Mouse (Mus musculus): ENCODE measurements around the gene Sh3rf3.
A peak's percentile ranks its signal among the peaks of the same experiment; 100 is the strongest.

Gene Sh3rf3

GRCm38 (mm10) chr10:58922216-58922829, 109.2 kb downstream of the Sh3rf3 start:
- no peak for DNase-seq

DNA sequence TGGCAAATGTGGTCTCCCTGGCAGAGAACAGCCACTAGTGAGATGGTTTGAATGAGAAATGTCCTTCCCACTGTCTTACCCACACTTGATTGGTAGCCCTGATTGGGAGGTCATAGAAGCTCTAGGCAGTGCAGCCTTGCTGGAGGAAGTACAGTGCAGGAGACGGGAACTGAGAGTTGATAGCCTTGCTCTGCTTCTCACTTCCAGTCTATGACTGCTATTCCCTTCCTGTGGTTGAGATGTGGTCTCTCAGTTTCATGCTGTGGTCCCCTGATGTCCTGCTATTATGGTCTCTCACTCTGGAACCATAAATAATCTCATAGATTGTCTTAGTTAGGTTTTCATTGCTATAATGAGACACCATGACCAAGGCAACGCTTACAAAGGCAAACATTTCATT, 109.8 kb downstream of the Sh3rf3 start:
- DNase-seq = no peak

GRCm38 (mm10) chr10:58926578-58926977, 113.4 kb downstream of the Sh3rf3 start:
- DNase-seq = no peak

DNA sequence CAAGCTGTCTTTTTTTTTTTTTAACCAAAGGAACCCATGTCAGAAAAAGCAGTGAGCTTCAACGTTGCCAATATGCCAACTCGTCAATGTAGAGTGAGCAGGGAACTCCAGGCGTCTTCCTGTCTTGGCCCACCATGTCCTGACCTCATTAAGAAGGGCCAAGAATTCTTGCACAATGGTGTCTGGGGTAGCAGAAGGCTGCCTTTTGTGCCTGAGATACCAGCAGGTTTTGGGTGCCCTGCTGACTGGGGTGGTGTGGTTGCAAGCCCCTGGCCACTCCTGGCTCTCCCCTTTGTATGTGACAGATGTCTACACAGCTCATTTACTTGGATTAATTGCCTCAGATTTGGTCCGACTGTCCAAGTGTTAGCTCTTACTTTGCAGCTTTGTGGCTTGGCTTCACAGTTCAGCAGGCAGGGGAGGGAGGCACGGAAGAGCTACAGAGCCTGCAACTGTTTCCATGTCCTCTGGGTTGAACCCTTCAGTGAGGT, 115.8 kb downstream of the Sh3rf3 start:
- no peak for DNase-seq

GRCm38 (mm10) chr10:58932151-58932773, 119.1 kb downstream of the Sh3rf3 start:
- DNase-seq = no peak

DNA sequence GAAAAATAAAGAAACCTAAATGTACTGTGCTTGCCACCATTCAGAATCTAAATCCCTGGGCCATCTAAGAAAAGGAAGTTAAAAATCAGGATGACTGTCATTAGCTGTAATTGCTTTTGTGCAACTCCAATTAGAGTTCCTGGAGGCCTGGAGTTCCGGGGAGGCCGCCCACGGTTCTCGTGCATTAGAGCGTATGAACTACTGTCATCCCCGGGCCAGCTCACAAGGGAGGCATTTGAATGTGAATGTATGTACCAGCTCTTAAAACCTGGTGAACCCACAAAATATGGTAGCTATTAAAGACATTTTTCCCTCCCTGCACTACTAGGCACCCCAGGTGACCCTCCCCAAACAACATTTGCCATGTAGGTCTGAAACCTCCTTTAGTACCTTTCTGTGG, 122.4 kb downstream of the Sh3rf3 start:
- DNase-seq = no peak

DNA sequence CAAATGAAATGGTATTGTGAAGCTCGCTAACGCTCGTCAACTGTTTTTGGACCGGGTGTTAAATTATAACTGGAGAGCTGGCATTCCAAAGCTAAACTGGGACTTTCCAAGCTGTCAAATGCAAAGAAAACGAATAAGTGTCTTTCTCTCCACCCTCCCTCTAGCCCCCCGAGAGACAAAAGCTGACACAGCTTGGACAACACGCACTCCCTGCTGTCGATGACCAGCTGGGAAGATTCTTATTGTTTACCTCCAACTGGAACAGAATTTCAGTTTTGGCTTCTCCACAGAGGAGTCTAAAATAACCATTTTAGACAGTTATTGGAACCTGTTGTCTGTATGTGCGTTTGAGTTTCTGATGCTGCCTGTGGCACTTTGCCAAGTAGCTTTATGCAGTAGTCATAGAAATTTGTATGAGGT, 123.3 kb downstream of the Sh3rf3 start:
- DNase-seq = no peak

DNA sequence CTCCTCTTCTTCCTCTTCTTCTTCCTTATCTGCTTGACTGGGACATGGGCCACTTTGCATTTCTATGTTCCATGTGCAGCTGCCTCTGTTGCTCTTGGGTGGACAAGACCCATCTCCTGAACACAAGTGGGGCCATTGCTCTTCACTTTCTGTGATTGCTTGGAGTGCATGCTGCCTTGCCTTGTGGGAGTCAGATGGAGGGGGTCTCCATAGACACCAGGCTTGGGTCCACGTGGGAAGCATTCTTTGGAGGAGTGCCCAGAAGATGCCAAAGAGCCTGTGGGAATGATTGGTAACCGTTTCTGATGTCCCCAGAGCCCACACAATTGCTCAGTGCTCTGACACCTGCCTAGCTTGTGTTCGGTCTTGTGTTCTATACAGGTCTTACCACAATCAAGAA, 124.4 kb downstream of the Sh3rf3 start:
- no peak for DNase-seq

DNA sequence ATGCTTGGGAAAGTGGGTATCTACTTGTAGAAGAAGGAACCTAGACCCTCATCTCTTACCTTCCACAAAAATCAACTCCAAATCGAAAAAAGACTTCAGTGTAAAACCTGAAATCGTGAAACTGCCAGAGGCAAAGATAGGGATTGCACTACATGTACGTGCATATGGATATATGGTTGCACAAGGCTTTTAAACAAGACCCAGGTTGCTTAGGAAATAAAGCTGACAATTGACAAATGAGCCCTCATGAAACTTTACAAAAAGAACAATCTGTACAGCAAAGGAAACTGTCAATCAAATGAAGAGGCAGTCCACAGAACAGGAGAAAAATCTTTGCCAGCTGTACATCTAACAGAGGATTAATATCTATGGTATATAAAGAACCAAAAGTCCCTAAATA, 129.7 kb downstream of the Sh3rf3 start:
- no peak for DNase-seq

DNA sequence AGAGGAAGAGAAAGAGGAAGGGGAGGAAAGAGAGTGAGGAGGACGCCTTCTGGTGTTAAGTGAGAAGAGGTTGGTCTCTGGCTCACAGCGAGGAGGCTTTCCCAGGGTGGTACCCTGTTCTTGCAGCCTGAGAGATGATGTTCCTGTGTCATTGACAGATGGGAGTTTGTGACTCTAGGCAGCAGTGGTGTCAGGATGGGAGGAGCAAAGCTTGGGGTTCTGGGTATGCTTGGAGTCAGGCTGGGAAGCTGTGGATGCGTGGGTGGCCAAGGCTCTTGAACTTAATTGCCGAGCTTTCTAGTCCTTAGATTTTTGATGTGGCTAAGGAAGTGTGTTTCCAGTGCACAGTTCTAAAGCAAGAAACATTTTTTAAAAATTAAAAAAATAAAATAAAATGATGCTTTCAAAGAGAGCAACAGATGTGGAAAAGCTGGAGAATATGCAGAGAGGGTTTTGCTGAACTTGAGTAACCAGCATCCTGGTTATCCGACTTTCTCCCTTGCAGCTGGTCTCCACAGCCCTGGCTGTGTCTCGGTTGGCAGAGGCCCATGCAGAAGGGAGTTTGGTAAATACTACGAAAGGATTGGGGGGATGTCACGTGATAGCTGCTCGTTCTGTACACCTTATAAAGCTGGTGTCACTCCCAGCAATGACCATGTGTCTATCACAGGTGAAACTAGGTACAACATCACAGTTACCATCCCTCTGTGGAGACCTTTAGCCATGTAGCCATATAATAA, 130.7 kb downstream of the Sh3rf3 start:
- no peak for DNase-seq

- no peak for DNase-seq
Measured at GRCm38 (mm10) chr10:58944930-58945329, 131.8 kb downstream of the Sh3rf3 start.

DNA sequence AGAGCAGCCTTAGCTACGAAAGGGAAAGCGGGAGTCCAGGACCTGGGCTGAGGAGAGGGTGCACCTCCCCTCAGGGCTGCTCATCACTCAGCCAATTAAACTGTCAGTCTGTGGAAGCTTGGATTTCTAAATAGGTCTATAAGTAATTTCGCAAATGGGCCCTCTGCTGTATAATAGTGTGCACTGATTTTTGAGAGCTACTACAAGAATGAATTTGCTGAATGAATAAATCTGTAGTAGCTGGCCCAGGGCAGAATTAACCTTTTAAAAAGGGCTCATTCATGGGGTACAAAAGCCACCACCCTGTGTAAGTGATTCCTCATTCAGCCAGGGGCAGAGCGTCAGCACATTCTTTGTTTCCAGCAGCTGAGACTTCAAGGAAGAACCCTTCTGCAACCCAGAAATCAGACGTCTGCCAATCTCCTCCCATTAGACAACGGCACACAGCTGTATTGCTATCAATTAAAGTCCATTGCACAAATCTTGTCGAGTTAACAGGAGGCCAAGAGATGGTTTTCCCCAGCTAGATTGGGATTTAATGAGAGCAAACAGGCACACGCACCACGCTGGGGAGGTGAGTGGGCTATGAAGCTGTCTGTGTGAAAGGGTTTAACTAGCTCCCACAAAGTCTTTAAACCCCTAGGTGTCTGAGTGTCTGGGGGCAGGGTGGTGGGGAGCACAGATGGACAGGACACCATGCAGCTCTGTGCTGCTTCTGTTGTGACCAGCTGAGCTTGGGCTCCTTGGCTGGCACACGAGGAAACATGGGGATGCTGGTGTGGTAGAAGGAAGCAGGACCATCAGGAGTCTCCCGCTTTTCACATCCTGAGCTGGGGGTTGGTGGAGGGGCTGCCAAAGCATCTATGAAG, 136.8 kb downstream of the Sh3rf3 start:
- no peak for DNase-seq

DNA sequence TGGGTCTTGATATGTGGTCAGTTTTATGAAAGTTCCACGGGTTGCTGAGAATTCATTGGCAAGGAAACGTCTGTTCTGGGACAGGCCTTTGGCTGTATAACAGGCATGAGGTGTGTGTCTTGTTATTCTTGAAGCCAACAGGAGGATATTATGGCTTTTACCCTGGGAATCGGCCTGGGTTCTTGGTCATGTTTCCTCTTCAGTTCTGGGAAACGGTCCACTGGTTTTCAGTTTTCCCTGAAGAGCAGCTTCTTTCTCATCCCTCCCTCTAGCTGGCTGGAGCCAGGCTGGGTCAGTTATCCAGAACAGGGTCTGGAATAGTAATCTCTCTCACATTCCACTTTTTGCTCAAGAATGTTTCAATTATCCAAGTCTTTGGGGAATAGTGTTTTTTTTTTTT, 147.0 kb downstream of the Sh3rf3 start:
- DNase-seq = no peak

GRCm38 (mm10) chr10:58968236-58968635, 155.1 kb downstream of the Sh3rf3 start:
- no peak for DNase-seq

GRCm38 (mm10) chr10:58969351-58969750, 156.2 kb downstream of the Sh3rf3 start:
- DNase-seq = no peak

GRCm38 (mm10) chr10:58972115-58972514, 159.0 kb downstream of the Sh3rf3 start:
- DNase-seq = no peak

- no peak for DNase-seq
Measured at GRCm38 (mm10) chr10:58974138-58974537, 161.0 kb downstream of the Sh3rf3 start.

DNA sequence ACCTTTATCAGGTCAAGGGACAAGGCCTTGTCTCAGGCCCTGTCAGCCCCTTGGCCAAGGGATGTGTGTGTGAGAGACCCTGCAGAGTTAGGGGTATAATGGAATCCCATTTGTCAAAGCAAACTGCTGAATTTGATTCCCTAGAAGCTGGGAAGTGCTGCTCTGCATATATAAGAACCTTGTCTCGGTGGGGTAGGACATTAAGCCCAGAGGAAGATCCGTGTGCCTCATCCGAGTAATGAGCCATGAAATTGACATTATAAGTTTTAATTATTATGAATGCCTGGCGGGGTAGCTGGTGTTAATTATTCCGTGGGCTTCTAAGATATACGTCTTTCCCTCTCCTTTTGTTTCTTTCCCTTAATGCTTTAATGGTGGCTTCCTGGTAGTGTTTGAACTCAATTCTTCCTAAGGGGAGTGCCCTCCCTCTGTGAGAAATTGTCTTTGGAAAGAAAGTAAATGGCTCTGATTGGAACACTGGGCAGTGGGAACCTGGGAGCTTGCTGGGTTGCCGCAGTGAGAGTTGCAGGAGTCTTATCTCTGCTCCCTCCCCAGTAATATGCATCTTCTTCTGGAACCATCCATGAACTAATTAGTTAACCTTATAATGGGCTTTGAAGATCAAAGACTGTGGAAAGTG, 166.3 kb downstream of the Sh3rf3 start:
- no peak for DNase-seq

GRCm38 (mm10) chr10:58981674-58982329, 168.6 kb downstream of the Sh3rf3 start:
- peak in 1 of 2 experiments; percentile 6 for DNase-seq

DNA sequence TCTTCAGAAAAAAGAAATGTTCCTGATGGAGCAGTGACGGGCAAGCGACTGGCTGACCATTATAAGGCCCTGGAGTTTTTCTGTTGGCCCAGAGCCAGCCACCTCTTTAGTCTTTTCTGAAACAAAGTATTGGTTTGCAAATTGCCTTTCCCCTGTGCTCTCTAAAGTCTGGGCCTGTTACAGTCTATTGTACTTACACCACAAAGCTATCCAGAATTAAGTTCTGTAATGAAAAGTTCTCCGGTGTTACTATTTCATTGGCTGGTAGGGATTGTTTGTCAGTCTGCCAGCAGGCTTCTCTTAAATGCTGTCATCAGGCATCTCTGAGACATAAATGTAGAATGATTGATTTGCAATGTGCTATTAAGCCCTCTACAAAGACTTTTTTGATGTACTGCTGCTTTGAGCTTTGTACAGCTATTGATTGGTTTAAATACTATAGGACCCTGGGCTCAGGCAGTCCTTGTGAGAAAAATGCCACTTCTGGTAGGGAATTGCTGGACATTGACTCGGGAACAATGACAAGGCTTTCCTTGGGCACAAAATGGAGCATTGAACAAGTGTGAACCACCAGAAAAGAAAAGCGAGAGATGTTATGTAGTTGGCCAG, 169.5 kb downstream of the Sh3rf3 start:
- no peak for DNase-seq

- DNase-seq = no peak
Measured at GRCm38 (mm10) chr10:58991611-58992010, 178.5 kb downstream of the Sh3rf3 start.
